Mouse (Mus musculus): ENCODE data around the gene Spink4. TPM values are rescaled to one million over a fixed set of nuclear protein-coding genes. Genes with fewer than 3 reads are reported as not detected.

The Spink4 gene
- polyA plus RNA-seq (2012; fragmentation: generic; extraction: Trizol), result under 1 TPM in 1 of 2 experiments, not detected in 1; 0.31 TPM

GRCm38 (mm10) chr4:40919785-40920184 lies at the start of gene Spink4:
Gene Spink4 (plus strand): TSS chr4:40920052.

GRCm38 (mm10) chr4:40948160-40948708 lies 28.4 kb downstream of the Spink4 start, which contains the start of the genes Bag1 and Chmp5:
Gene Bag1 (minus strand): TSS chr4:40948294.
Gene Chmp5 (plus strand): TSS chr4:40948407.

GRCm38 (mm10) chr4:40970842-40971701 lies 51.2 kb downstream of the Spink4 start, which contains the start of gene Nfx1:
Gene Nfx1 (plus strand): TSS chr4:40970906.

Other genes with a start within 250 kb of the Spink4 start
- gene Aptx, start 216.9 kb upstream of the Spink4 start, polyA plus RNA-seq (2012; fragmentation: generic; extraction: Trizol), result 10 to 100 TPM in 1 of 2 experiments, 1 to 10 TPM in 1; 6.8 to 26.6 TPM
- gene Dnaja1, start 197.9 kb upstream of the Spink4 start, polyA plus RNA-seq (2012; fragmentation: generic; extraction: Trizol), result 10 to 100 TPM in 1 of 2 experiments, 1 to 10 TPM in 1; 8.6 to 53.1 TPM
- gene Smu1, start 162.1 kb upstream of the Spink4 start, polyA plus RNA-seq (2012; fragmentation: generic; extraction: Trizol), result 10 to 100 TPM; 22.2 to 69.0 TPM
- gene B4galt1, start 66.0 kb upstream of the Spink4 start, polyA plus RNA-seq (2012; fragmentation: generic; extraction: Trizol), result 10 to 100 TPM in 1 of 2 experiments, 1 to 10 TPM in 1; 5.8 to 39.9 TPM
- gene Bag1, start 28.2 kb downstream of the Spink4 start, polyA plus RNA-seq (2012; fragmentation: generic; extraction: Trizol), result 100 to 1,000 TPM; 148 TPM
- gene Chmp5, start 28.4 kb downstream of the Spink4 start, polyA plus RNA-seq (2012; fragmentation: generic; extraction: Trizol), result 10 to 100 TPM in 1 of 2 experiments, 1 to 10 TPM in 1; 5.7 to 39.6 TPM
- 10 to 100 TPM in 1 of 2 experiments, 1 to 10 TPM in 1; 7.2 to 30.1 TPM for gene Nfx1, start 50.9 kb downstream of the Spink4 start, polyA plus RNA-seq (2012; fragmentation: generic; extraction: Trizol)
- under 1 TPM in 1 of 2 experiments, not detected in 1; 0.06 TPM for gene Aqp7, start 128.1 kb downstream of the Spink4 start, polyA plus RNA-seq (2012; fragmentation: generic; extraction: Trizol)
- 1 to 10 TPM in 1 of 2 experiments, under 1 TPM in 1; 0.60 to 1.5 TPM for gene Aqp3, start 178.1 kb downstream of the Spink4 start, polyA plus RNA-seq (2012; fragmentation: generic; extraction: Trizol)
- 10 to 100 TPM; 24.8 to 25.1 TPM for gene Nol6, start 204.4 kb downstream of the Spink4 start, polyA plus RNA-seq (2012; fragmentation: generic; extraction: Trizol)
- gene Ube2r2, start 215.7 kb downstream of the Spink4 start, polyA plus RNA-seq (2012; fragmentation: generic; extraction: Trizol), result 100 to 1,000 TPM in 1 of 2 experiments, 10 to 100 TPM in 1; 67.4 to 164 TPM